Mouse (Mus musculus) liver, embryonic 11.5 days (tissue): Measurements from ENCODE around the gene Ttbk2. TPM values are rescaled to one million over a fixed set of nuclear protein-coding genes. Genes with fewer than 3 reads are reported as not detected.

Experiments used
- ATAC-seq: fragments of 200-750 bp; cut with Nextera tagmentation; replicated peaks from 2 replicates; pipeline ENCODE4 v1.8.0; 2017; ENCODE audit warnings: moderate number of reproducible peaks, mild to moderate bottlenecking, moderate TSS enrichment, moderate library complexity; ENCODE audit not compliant: low FRiP score
- DNase-seq: peaks from one replicate; pipeline ENCODE4 v3.0.0-alpha.2; 2017; ENCODE audit warnings: low spot score
- H3K27ac ChIP-seq: fragments of 300-500 bp; sonication (generic); 2 replicates; pipeline ENCODE4 v1.5.1; 2014; ENCODE audit warnings: mild to moderate bottlenecking, low read depth, low read length, control low read depth
- H3K27me3 ChIP-seq: fragments of 300-500 bp; sonication (generic); replicated peaks from 2 replicates; pipeline ENCODE4 v1.6.1; 2014; ENCODE audit warnings: low read length, mixed read lengths; ENCODE audit not compliant: control insufficient read depth, insufficient read depth
- H3K36me3 ChIP-seq: fragments of 300-500 bp; sonication (generic); 2 replicates; pipeline ENCODE4 v1.6.1; 2014; ENCODE audit warnings: mild to moderate bottlenecking, low read length, moderate library complexity, mixed read lengths; ENCODE audit not compliant: control insufficient read depth, insufficient read depth
- H3K4me1 ChIP-seq: fragments of 300-500 bp; sonication (generic); replicated peaks from 2 replicates; pipeline ENCODE4 v1.6.1; 2014; ENCODE audit warnings: low read length, mixed read lengths; ENCODE audit not compliant: control insufficient read depth, insufficient read depth
- H3K4me2 ChIP-seq: fragments of 300-500 bp; sonication (generic); 2 replicates; pipeline ENCODE4 v1.6.1; 2014; ENCODE audit warnings: mild to moderate bottlenecking, control low read depth, moderate library complexity
- H3K4me3 ChIP-seq: fragments of 300-500 bp; sonication (generic); 2 replicates; pipeline ENCODE4 v1.5.1; 2014; ENCODE audit warnings: low read depth, low read length, control low read depth
- H3K9ac ChIP-seq: fragments of 300-500 bp; sonication (generic); 2 replicates; pipeline ENCODE4 v1.6.1; 2014; ENCODE audit warnings: low read depth, low read length, control low read depth
- H3K9me3 ChIP-seq: fragments of 300-500 bp; sonication (generic); 2 replicates; pipeline ENCODE4 v1.6.1; 2016; ENCODE audit warnings: low read length, inconsistent platforms, mixed read lengths; ENCODE audit not compliant: control insufficient read depth
- WGBS: fragments of 180-500 bp; shearing (Covaris S2); extraction: QIAGEN DNeasy Blood & Tissue Kit; methylation state at CpG from one replicate; pipeline ENCODE4 v1.1.7; 2014; 5-methylcytosine and 5-hydroxymethylcytosine counted together
- polyA plus RNA-seq: library from polyadenylated mRNA; unstranded; fragments of >200 nt; fragmentation: Nextera tagmentation; extraction: Ambion mirVana; gene quantifications from 2 replicates; pipeline ENCODE4 v1.2.1, GENCODE M21; 2014

The Ttbk2 gene
- polyA plus RNA-seq, 1 experiment from 2014 or later = 2.9 TPM

- peaks cover 29% of the 10 kb centered on the region for H3K36me3 ChIP-seq
- no peaks in the 10 kb centered on the region for H3K9me3 ChIP-seq
- H3K4me1 ChIP-seq = peaks cover 25% of the 10 kb centered on the region
- peak overlapping the region; percentile 95 for H3K9ac ChIP-seq
- peak; percentile 46 for ATAC-seq
- peak overlapping the region; percentile 92 for H3K4me3 ChIP-seq
- DNase-seq = peak; percentile 69
- peak overlapping the region; percentile 95; the same call in 1 of the 2 replicates for H3K27ac ChIP-seq
- peak overlapping the region; percentile 93 for H3K4me2 ChIP-seq
- H3K27me3 ChIP-seq = no peaks in the 10 kb centered on the region
- 4% methylated on average over 23 of the region's 23 CpGs for WGBS
Observed at GRCm38 (mm10) chr2:120729775-120730585, 120.4 kb downstream of the Ttbk2 start.

- H3K4me2 ChIP-seq = no peak overlapping the region
- peaks cover 67% of the 10 kb centered on the region for H3K36me3 ChIP-seq
- DNase-seq (no peak), ATAC-seq (no peak)
- no peaks in the 10 kb centered on the region for H3K27me3 ChIP-seq
- H3K4me3 ChIP-seq = no peak overlapping the region
- no peak overlapping the region for H3K9ac ChIP-seq
- no peaks in the 10 kb centered on the region for H3K9me3 ChIP-seq
- 63% methylated on average over 6 of the region's 6 CpGs for WGBS
- H3K4me1 ChIP-seq = peaks cover 13% of the 10 kb centered on the region
- H3K27ac ChIP-seq = no peak overlapping the region
Observed at GRCm38 (mm10) chr2:120724176-120724575, 126.2 kb downstream of the Ttbk2 start.

GRCm38 (mm10) chr2:120723621-120724020 is 126.8 kb downstream of the Ttbk2 start:
- Histone ChIP-seq H3K36me3 (peaks cover 70% of the 10 kb centered on the region), H3K4me2 (no peak overlapping the region), H3K4me1 (peaks cover 8% of the 10 kb centered on the region), H3K4me3 (no peak overlapping the region), H3K27ac (no peak overlapping the region), H3K27me3 (no peaks in the 10 kb centered on the region), H3K9me3 (no peaks in the 10 kb centered on the region), H3K9ac (no peak overlapping the region)
- ATAC-seq = no peak
- DNase-seq = no peak
- 69% methylated on average over 4 of the region's 4 CpGs for WGBS

- WGBS = 78% methylated on average over 8 of the region's 8 CpGs
- no peak for ATAC-seq
- Histone ChIP-seq H3K27me3 (no peaks in the 10 kb centered on the region), H3K4me1 (peaks cover 5% of the 10 kb centered on the region), H3K9ac (no peak overlapping the region), H3K36me3 (peaks cover 69% of the 10 kb centered on the region), H3K4me3 (no peak overlapping the region), H3K4me2 (no peak overlapping the region), H3K9me3 (no peaks in the 10 kb centered on the region), H3K27ac (no peak overlapping the region)
- no peak for DNase-seq
Observed at GRCm38 (mm10) chr2:120722491-120722890, 127.9 kb downstream of the Ttbk2 start.

- H3K4me2 ChIP-seq = no peak overlapping the region
- peaks cover 5% of the 10 kb centered on the region for H3K4me1 ChIP-seq
- H3K9ac ChIP-seq = no peak overlapping the region
- H3K36me3 ChIP-seq = peaks cover 71% of the 10 kb centered on the region
- 84% methylated on average over 2 of the region's 2 CpGs for WGBS
- DNase-seq (no peak), ATAC-seq (no peak)
- no peaks in the 10 kb centered on the region for H3K9me3 ChIP-seq
- H3K27ac ChIP-seq = no peak overlapping the region
- H3K4me3 ChIP-seq = no peak overlapping the region
- H3K27me3 ChIP-seq = no peaks in the 10 kb centered on the region
Observed at GRCm38 (mm10) chr2:120721911-120722310, 128.5 kb downstream of the Ttbk2 start.

- ATAC-seq (no peak), DNase-seq (no peak)
- no peak overlapping the region for H3K4me3 ChIP-seq
- no peak overlapping the region for H3K9ac ChIP-seq
- H3K9me3 ChIP-seq = no peaks in the 10 kb centered on the region
- no peak overlapping the region for H3K27ac ChIP-seq
- peaks cover 5% of the 10 kb centered on the region for H3K4me1 ChIP-seq
- peaks cover 68% of the 10 kb centered on the region for H3K36me3 ChIP-seq
- H3K27me3 ChIP-seq = no peaks in the 10 kb centered on the region
- H3K4me2 ChIP-seq = no peak overlapping the region
- WGBS = 91% methylated on average over 6 of the region's 6 CpGs
Observed at GRCm38 (mm10) chr2:120720821-120721220, 129.6 kb downstream of the Ttbk2 start.

GRCm38 (mm10) chr2:120718496-120718895 is 131.9 kb downstream of the Ttbk2 start:
- ATAC-seq = no peak

GRCm38 (mm10) chr2:120713441-120713840 is 137.0 kb downstream of the Ttbk2 start:
- no peak overlapping the region for H3K9ac ChIP-seq
- H3K36me3 ChIP-seq = peaks cover 39% of the 10 kb centered on the region
- WGBS = 92% methylated on average over 3 of the region's 3 CpGs
- ATAC-seq (no peak), DNase-seq (no peak)
- no peak overlapping the region for H3K4me3 ChIP-seq
- H3K9me3 ChIP-seq = no peaks in the 10 kb centered on the region
- H3K27ac ChIP-seq = no peak overlapping the region
- no peak overlapping the region for H3K4me2 ChIP-seq
- no peaks in the 10 kb centered on the region for H3K4me1 ChIP-seq
- H3K27me3 ChIP-seq = no peaks in the 10 kb centered on the region

More at GRCm38 (mm10) chr2:120718496-120718895, 131.9 kb downstream of the Ttbk2 start:
- Histone ChIP-seq H3K9ac (no peak overlapping the region), H3K27ac (no peak overlapping the region), H3K4me2 (no peak overlapping the region), H3K9me3 (no peaks in the 10 kb centered on the region), H3K4me3 (no peak overlapping the region), H3K27me3 (no peaks in the 10 kb centered on the region), H3K4me1 (no peaks in the 10 kb centered on the region), H3K36me3 (peaks cover 63% of the 10 kb centered on the region)
- DNase-seq = no peak
- WGBS = 94% methylated on average over 8 of the region's 8 CpGs

GRCm38 (mm10) chr2:120710948-120711347 is 139.5 kb downstream of the Ttbk2 start:
- H3K4me2 ChIP-seq = no peak overlapping the region
- H3K9me3 ChIP-seq = no peaks in the 10 kb centered on the region
- DNase-seq (no peak), ATAC-seq (no peak; the same call in 1 of the 2 replicates)
- no peaks in the 10 kb centered on the region for H3K27me3 ChIP-seq
- 51% methylated on average over 3 of the region's 3 CpGs for WGBS
- H3K4me3 ChIP-seq = no peak overlapping the region
- H3K4me1 ChIP-seq = no peaks in the 10 kb centered on the region
- H3K36me3 ChIP-seq = peaks cover 27% of the 10 kb centered on the region
- no peak overlapping the region for H3K27ac ChIP-seq
- H3K9ac ChIP-seq = no peak overlapping the region
